Mouse (Mus musculus) C2C12 (cell line): ENCODE data around the gene Trim10.

Experiments
- CEBPB ChIP-seq: IDR thresholded peaks from one replicate; pipeline ENCODE4 v1.6.1; 2011; ENCODE audit warnings: low read depth, mild to moderate bottlenecking, control low read depth, moderate library complexity
- CTCF ChIP-seq: IDR thresholded peaks from one replicate; pipeline ENCODE4 v1.5.1; 2011; ENCODE audit not compliant: control insufficient read depth, insufficient read depth, insufficient read length
- FOSL1 ChIP-seq: IDR thresholded peaks from one replicate; pipeline ENCODE4 v1.8.0; 2011; ENCODE audit warnings: mild to moderate bottlenecking, low read length; ENCODE audit not compliant: poor library complexity, insufficient read depth, severe bottlenecking
- MAX ChIP-seq: IDR thresholded peaks from one replicate; pipeline ENCODE4 v1.6.1; 2011; ENCODE audit warnings: mild to moderate bottlenecking, control low read depth
- MYOD1 ChIP-seq: IDR thresholded peaks from one replicate; pipeline ENCODE4 v1.6.1; 2011; ENCODE audit warnings: low read depth; ENCODE audit not compliant: control insufficient read depth, insufficient read length
- MYOG ChIP-seq: IDR thresholded peaks from one replicate; pipeline ENCODE4 v1.6.1; 2011; ENCODE audit not compliant: control insufficient read depth, insufficient read length; ENCODE audit errors: extremely low read depth
- USF1 ChIP-seq: IDR thresholded peaks from one replicate; pipeline ENCODE4 v1.6.1; 2011; ENCODE audit warnings: low read depth, mild to moderate bottlenecking, control low read depth, moderate library complexity

- TF ChIP-seq CTCF (no peak), MYOD1 (no peak), FOSL1 (no peak), MAX (no peak), USF1 (no peak), CEBPB (no peak), MYOG (no peak)
Measured at GRCm38 (mm10) chr17:36825525-36825924, 43.8 kb upstream of the Trim10 start.
